Mouse (Mus musculus): ENCODE results near the gene Me3. TPM values are rescaled to one million over a fixed set of nuclear protein-coding genes. Genes with fewer than 3 reads are reported as not detected.
"Not testable (repeated sequence)": the region's sequence is repeated elsewhere in the genome, so short reads cannot be mapped to it uniquely, and the experiment has no call there.

Me3 gene
- polyA plus RNA-seq, 1 experiment: 3.1 TPM

DNA sequence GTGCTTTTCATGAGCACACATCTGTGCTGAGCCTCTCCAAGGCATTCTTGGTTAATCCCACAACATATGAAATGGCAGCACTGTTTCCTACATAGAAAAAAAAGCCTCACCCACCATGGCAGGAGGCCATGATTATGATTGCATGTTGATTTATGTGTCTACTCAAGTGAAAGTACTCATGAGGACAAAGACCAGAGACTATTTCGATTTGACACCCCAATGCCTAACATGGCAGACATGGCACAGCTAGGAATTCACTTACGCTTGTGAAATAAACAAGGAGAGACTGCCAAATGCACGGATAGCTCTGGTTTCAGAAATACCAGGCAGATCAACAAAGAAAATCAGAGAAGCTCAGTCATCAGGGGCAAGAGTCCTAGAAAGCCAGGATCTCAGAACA lies 96.2 kb downstream of the Me3 start:
- no peak for DNase-seq (ENCODE audit: low read depth)

GRCm38 (mm10) chr7:89730514-89730913 lies 98.3 kb downstream of the Me3 start:
- DNase-seq (ENCODE audit: low read depth): no peak

DNA sequence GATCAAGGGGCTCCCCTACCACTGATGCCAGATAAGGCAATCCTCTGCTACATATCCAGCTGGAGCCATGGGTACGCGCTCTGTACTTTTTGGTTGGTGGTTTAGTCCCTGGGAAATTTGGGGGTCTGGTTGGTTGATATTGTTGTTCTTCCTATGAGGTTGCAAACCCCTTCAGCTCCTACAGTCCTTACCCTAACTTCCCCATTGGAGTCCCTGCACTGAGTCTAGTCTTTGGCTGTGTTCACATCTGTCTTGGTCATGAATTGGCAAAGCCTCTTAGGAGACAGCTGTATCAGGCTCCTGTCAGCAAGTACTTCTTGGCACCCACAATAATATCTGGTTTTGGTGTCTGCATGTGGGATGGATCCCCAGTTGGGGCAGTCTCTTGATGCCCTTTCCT lies 98.9 kb downstream of the Me3 start:
- not testable (repeated sequence) for DNase-seq (ENCODE audit: low read depth)

- DNase-seq (ENCODE audit: low read depth): no peak
Measured at GRCm38 (mm10) chr7:89748415-89748814, 116.2 kb downstream of the Me3 start.

- DNase-seq (ENCODE audit: low read depth): no peak
Measured at GRCm38 (mm10) chr7:89749183-89749582, 117.0 kb downstream of the Me3 start.

- DNase-seq (ENCODE audit: low read depth): no peak
Measured at GRCm38 (mm10) chr7:89766678-89767508, 134.7 kb downstream of the Me3 start.

- DNase-seq (ENCODE audit: low read depth): no peak
Measured at GRCm38 (mm10) chr7:89769106-89769896, 137.1 kb downstream of the Me3 start.

DNA sequence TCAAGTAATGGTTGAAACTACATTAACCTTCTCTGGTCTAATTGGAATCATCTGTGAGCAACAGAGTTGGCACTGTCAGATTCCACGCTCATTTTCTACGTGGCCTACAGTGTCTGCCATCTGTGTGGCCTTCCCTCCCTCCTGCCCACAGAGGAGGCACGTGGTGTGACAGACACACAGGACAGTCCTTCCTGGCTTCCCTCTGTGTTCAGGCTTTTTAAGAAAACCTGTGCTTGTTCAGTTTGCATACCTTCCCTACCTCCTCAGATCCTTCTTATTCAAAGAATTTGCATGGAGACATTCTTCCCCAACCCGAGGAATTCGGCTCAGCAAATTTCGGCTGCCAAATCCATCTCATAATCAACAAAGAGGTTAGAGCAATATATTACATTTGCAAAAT lies 137.8 kb downstream of the Me3 start:
- DNase-seq (ENCODE audit: low read depth): no peak

DNA sequence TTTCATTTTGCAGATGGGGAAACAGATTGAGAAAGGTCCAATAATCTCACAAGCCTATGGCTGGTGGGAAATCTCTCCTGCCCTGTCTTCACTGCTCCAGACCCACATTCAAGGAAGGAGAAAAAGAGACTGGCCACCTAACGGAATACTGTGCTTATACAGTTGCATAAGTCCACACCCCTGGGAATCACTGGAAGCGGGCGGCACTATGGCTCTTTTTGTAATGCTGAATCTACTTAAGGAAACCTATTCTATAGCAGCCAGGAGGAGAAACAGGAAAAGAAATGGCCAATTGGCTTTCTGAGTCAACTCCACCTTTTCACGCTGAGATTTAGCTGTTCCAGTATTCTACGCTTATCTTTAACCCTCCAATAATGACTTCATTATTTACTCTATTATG lies 140.7 kb downstream of the Me3 start:
- DNase-seq (ENCODE audit: low read depth): no peak

GRCm38 (mm10) chr7:89773352-89773921 lies 141.2 kb downstream of the Me3 start:
- no peak for DNase-seq (ENCODE audit: low read depth)

GRCm38 (mm10) chr7:89773926-89774325 lies 141.7 kb downstream of the Me3 start:
- no peak for DNase-seq (ENCODE audit: low read depth)

- DNase-seq (ENCODE audit: low read depth): no peak
Measured at GRCm38 (mm10) chr7:89775848-89776247, 143.7 kb downstream of the Me3 start.

- no peak for DNase-seq (ENCODE audit: low read depth)
Measured at GRCm38 (mm10) chr7:89781391-89781790, 149.2 kb downstream of the Me3 start.

DNA sequence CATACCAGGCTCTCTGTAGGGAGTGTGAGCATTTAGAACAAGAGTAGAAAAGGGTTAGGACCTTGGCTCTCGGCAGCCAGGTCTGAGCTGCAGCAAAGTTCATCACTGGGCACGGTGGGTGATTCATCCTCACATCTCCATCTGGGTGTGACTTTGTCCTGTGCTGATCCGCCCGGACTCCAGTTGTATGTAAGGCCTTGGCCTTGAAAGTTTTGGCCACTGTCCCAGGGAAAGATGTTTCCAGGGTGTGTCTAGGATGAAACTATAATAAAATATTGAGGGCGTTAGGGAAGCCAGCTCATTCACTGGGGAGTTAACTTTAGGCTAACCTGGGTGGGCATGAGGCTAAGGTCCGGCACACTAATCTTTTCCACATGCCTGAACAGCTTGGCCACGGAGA lies 155.5 kb downstream of the Me3 start:
- no peak for DNase-seq (ENCODE audit: low read depth)

- DNase-seq (ENCODE audit: low read depth): no peak
Measured at GRCm38 (mm10) chr7:89792576-89792975, 160.4 kb downstream of the Me3 start.

DNA sequence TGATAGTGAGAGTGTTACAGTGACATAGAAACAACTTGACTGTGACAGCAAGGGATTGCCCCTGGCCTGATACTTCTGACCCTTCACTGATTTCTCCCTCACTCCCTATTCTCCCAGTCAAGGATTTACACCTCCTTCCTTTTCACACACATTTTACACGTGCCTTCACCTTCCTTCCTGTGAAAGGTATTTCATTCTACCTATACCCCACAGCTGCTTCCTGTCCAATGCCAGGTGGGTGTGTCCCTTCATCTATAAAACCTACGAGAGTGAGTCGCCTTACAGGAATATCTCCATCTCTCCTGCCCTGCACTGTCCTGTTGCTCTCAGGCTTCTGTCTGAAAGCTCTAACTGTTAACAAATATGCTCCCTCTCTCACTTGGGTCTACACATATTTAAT lies 163.2 kb downstream of the Me3 start:
- DNase-seq (ENCODE audit: low read depth): no peak

DNA sequence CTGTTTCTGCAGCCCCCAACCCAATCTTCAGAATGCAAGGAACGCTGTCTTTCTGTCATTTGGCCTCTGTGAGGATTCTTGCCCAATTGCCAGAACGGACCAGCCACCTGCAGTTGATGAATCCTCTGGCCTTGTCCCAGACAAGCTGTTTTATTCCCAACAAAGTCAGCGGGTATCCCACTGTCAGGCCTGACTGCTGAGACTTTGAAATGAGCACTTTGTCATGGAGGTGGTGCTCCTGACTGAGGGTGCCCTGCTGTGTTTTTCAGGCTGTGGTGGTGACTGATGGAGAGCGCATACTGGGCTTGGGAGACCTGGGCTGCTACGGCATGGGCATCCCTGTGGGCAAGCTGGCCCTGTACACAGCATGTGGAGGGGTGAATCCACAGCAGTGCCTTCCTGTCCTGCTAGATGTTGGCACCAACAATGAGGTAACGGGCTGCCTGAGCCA lies 164.2 kb downstream of the Me3 start:
- no peak for DNase-seq (ENCODE audit: low read depth)

DNA sequence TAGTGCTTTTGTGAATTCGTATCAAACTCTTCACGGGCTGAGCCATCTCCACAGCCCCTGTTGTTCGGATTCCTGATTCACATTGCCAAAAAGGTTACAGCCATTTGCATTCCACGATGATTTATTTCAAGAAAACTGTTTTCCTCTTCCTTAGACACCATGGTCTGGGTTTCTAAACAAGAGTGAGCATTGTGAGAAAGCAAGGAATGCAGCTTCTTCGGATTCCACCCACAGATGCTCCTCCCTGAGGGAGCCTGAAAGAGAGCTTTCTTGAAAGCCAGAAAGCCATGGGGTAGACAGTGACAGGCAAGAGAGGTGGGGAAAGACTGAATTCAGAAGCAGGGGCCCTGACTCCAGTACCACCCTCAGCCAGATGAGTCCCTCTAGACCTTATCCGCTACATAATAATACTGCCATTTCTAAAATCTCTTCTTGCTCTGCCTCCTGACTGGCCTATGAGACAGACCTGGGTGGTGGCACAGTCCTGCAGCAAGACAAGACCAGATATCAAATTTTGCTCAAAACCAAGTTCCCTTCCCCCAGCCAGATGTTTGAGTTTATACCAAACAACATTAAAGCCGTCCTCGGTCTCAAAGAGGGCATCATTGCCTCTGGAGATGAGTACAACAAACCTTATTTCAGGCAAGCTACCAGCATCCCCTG lies 166.3 kb downstream of the Me3 start:
- DNase-seq (ENCODE audit: low read depth): no peak

DNA sequence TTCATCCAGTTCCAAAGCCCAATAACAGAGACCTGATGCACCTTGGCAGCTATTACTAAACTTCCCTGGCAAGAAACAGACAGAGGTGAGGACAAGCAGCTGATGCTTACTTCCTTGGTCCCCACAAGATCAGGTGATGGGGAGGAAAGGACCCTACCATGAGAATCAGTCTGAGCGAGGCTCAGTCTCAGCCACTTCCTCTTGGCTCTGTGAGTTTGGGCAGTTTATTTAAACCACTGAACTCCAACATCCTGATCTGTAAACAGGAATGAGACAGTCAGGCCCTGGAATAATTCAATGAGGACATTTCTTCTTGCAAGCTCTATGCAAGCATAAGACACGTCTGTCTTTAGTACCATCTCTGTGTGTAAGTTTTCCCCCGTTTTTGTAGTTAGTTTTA lies 170.3 kb downstream of the Me3 start:
- no peak for DNase-seq (ENCODE audit: low read depth)

GRCm38 (mm10) chr7:89803966-89804365 lies 171.8 kb downstream of the Me3 start:
- no peak for DNase-seq (ENCODE audit: low read depth)

- DNase-seq (ENCODE audit: low read depth): no peak
Measured at GRCm38 (mm10) chr7:89809400-89809799, 177.2 kb downstream of the Me3 start.

GRCm38 (mm10) chr7:89828436-89829065 lies 196.4 kb downstream of the Me3 start:
- no peak for DNase-seq (ENCODE audit: low read depth)
